Mouse (Mus musculus): Measurements from ENCODE around the gene Gm17482.
"Not testable (repeated sequence)": the region's sequence is repeated elsewhere in the genome, so short reads cannot be mapped to it uniquely, and the experiment has no call there.

The Gm17482 gene

GRCm38 (mm10) chr6:115227043-115227442 lies at the start of gene Gm17482:
Gene Gm17482 (plus strand): TSS chr6:115227343.
- DNase-seq: no peak

- no peak for DNase-seq
Observed at GRCm38 (mm10) chr6:115178826-115179225, 48.3 kb upstream of the Gm17482 start.

DNA sequence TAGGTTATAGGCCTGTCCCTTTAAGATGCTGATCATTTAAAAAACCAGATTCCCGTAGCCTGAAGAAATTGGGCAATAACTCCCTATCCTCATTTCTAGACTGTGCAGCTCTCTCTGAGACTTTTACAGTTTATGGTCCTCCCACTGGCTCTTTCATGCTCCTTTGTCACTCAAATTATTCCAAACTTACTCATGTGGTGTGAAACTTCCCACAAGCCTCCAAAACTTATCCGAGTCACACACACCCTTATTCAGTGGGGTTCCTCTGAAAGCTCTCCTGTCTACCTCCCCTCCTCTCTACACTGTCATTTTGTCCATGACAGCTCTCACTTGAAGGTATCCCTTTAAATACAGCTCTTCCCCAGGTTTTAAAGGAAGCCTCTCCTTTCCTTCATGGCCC lies 46.0 kb upstream of the Gm17482 start:
- no peak for DNase-seq

GRCm38 (mm10) chr6:115191111-115191510 lies 36.0 kb upstream of the Gm17482 start:
- no peak for DNase-seq

DNA sequence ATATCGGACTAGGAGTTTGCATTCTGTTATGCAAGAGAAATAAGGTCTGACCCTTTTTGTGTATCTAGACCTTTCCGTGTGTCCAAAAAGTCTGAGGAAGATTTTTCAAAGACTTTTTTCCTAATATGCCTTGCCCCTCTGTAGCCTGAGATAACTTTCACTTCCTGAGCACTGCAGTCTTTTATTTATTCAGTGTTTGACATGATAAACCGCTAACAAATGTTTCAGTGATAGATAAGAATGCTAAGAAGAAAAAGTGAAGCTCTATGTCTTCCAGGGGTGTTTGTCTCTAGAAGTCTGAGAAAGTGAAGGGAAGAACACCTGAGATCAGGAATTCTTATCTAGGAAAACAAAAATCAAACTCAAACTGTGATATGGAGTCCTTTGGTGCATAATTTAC lies 26.4 kb upstream of the Gm17482 start:
- no peak for DNase-seq

GRCm38 (mm10) chr6:115203029-115203428 lies 24.1 kb upstream of the Gm17482 start:
- DNase-seq: no peak

GRCm38 (mm10) chr6:115210187-115210586 lies 17.0 kb upstream of the Gm17482 start:
- DNase-seq: no peak

- DNase-seq: no peak
Observed at GRCm38 (mm10) chr6:115210820-115211219, 16.3 kb upstream of the Gm17482 start.

GRCm38 (mm10) chr6:115212132-115212903 lies 14.8 kb upstream of the Gm17482 start:
- DNase-seq: no peak

- DNase-seq: no peak
Observed at GRCm38 (mm10) chr6:115213129-115213528, 14.0 kb upstream of the Gm17482 start.

DNA sequence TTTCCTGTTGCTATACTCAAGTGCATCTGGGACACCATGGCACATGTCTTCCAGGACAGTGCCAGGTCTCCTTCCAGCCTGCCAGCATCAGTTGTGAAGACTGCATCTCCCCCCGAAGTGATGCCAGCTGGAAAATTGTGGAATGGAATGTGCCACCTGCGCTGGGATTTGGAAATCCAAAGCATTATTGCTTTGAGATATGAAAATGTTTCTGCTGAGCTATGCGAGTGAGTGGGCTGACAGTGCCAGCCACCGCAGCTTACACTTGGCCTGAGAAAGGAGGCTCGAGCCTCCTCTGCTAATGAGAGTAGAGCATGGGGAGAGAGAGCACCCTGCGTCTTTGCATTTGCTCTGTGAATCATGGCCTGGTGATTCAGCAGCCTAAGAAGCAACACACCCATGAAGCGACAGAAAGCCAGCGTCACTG lies 5.9 kb upstream of the Gm17482 start:
- DNase-seq: peak; percentile 58

- DNase-seq: peak; percentile 73
Observed at GRCm38 (mm10) chr6:115225519-115225918, 1.6 kb upstream of the Gm17482 start.

DNA sequence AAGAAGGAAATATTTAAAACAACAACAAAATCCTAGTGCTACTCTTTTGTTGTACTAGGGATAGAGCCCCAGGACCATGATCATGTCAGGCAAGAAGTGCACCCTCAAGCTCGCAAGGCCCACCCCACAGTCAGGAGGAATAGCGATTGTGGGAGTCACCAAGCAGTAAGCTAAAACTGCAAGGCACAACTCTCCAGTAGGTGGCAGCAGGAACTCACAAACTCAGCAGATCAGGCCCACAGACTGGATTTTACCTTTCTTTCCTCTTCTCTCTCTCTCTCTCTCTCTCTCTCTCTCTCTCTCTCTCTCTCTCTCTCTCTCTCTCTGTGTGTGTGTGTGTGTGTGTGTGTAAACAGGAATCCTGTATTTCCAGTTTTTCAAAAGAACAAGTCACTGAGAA lies 386 bp downstream of the Gm17482 start:
- DNase-seq: peak; percentile 79

GRCm38 (mm10) chr6:115230557-115230956 lies 3.4 kb downstream of the Gm17482 start:
- no peak for DNase-seq

DNA sequence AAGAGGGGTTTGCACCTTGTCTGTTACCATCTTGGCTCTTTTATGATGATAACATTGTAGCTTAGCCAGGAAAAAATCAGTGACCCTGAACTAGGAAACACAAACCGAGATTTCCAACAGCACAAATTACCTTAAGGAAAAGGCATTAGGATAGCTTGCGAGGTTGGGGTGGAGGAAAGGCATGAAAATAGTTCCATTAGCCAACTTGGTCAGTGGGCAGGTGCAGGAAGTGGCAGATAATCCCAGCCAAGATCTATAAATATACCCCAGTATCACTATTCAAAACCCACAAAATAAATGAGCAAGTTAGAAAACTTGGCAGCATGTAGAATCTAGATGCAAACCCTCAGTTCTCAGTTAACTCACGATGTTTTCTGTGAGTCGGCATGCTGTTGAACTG lies 4.7 kb downstream of the Gm17482 start:
- no peak for DNase-seq

DNA sequence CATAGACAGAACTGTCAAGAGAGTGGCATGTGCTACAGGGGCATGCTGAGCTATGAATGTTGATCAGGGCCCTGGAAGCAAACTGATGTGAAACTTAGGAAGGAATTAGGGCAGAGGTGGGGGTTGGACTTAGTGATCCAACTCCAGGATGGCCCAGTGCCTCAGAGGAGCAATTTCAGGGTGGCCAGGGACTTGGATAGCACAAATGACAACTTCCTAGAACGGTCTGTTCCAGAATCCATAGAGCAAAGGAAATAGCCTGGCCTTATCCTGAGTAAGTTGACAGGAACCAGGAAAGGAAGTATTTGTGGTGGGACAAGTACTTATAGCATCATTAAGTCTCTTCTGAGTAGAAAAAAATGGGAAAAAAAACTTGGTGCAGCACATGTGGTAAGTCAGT lies 5.4 kb downstream of the Gm17482 start:
- DNase-seq: no peak

GRCm38 (mm10) chr6:115238031-115239027 lies 11.2 kb downstream of the Gm17482 start:
- DNase-seq: peak; percentile 92

DNA sequence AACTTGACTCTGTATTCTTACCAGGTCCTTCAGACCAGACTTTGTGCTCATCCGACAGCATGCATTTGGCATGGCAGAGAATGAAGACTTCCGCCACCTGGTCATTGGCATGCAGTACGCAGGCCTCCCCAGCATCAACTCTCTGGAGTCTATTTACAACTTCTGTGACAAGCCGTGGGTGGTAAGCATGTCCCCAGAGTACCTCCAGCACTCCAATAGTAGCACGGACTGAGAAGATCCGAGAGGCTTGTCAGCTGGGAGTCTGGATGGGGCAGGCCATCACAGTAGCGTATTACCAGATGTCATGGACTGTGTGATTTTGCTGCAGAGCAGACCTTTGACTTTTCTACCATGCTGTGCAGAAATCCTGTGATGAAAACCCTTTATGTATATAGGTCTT lies 12.2 kb downstream of the Gm17482 start:
- no peak for DNase-seq

DNA sequence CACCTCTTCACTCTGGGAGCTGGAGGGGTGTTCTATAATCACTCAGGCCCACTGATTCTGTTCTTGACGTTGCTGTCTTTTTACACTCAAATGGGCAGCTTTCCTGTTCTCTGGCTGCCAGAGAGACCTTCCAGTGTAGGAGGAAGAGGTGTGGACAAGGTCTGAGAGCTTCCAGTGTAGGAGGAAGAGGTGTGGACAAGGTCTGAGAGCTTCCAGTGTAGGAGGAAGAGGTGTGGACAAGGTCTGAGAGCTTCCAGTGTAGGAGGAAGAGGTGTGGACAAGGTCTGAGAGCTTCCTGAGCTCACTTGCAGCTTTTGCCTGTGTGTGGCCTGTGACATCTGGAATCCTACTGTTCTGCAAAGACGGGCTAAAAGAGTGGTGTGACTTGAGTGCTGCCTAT lies 13.3 kb downstream of the Gm17482 start:
- DNase-seq: not testable (repeated sequence)

DNA sequence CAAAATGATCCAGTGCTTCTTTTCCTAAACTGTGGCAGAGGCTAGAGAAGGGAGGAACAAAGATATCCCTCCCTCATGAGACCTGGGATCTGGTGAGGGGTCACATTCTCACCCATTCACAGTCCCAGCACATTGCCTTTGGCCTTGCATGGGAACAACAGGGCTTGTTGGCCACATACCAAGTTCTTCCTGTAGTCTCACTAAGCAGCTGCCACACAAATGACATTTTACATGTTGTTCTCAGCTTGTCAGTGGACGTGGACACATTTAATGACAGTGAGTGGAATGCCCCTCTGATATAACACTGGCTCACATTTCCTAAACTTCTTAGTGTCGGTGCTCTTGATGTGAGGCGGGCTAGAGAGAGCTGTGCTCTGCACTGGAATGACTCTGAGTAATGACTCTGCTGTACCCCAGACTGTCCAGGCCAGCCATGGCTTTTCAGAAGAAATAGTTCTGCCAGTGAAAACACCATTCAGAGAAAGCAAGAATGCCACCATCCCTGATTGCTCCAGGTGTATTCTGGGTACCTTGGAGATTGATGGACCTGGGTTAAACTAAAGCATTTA lies 14.1 kb downstream of the Gm17482 start:
- no peak for DNase-seq

DNA sequence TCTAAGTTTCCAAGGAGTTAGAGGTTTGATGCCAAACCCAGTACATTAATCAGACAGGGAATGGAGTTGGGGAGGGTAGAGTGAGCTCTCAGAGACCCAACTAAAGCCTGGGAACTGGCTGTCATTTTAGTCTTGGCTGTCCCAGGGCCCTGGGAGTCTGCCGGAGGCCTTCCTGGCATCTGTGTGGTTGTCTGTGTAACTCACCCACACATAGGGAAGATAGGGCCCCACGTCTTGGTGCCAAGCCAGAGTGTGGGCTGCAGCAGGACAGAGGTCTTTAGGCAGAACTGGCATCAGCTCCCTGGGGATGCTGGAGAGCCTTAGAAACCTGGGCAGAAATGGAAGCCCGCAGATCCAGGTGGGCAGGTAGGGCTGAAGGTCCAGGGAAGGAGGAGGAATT lies 14.8 kb downstream of the Gm17482 start:
- DNase-seq: no peak

- DNase-seq: peak; percentile 50
Observed at GRCm38 (mm10) chr6:115244222-115244621, 17.1 kb downstream of the Gm17482 start.

DNA sequence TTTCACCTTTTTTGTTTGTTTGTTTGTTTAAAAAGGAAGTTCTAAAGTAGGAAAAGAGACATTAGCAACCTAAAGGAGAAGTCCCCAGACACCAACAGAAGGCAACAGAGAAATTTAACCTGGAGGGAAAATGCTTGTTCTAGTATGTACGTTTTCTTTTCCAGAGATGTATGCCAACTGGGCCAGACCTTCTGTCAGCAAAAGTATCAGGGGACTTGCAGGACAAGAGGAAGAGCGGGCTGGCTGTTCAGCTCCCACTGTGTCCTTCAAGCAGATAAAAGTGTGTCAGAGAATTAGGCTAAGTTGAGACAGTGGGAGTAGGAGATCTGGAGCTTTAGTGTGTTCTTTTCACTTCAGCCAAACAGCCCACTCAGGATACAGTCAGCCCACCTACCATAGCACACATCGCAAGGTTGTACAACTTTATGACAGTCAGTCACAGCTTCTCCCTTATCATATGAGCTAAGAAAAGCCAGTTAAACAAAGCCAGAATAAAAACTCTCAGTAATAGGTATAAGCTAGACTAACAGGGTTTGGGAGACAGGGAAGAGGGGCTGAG lies 18.4 kb downstream of the Gm17482 start:
- DNase-seq: no peak
